Mouse (Mus musculus) hindbrain, embryonic 16.5 days (tissue): Measurements from ENCODE around the gene Spast. TPM values are rescaled to one million over a fixed set of nuclear protein-coding genes. Genes with fewer than 3 reads are reported as not detected.

Experiments
- ATAC-seq: fragments of 200-750 bp; cut with Nextera tagmentation; 2 replicates; pipeline ENCODE4 v1.8.0; 2017; ENCODE audit warnings: moderate TSS enrichment, moderate library complexity
- H3K27ac ChIP-seq: fragments of 300-500 bp; sonication (generic); 2 replicates; pipeline ENCODE4 v1.5.1; 2014; ENCODE audit warnings: low read depth, mild to moderate bottlenecking, control low read depth, low read length, moderate library complexity
- H3K27me3 ChIP-seq: fragments of 300-500 bp; sonication (generic); replicated peaks from 2 replicates; pipeline ENCODE4 v1.6.1; 2014; ENCODE audit warnings: low read length; ENCODE audit not compliant: control insufficient read depth, insufficient read depth
- H3K36me3 ChIP-seq: fragments of 300-500 bp; sonication (generic); 2 replicates; pipeline ENCODE4 v1.6.1; 2014; ENCODE audit warnings: mild to moderate bottlenecking, low read length, moderate library complexity, mixed read lengths; ENCODE audit not compliant: control insufficient read depth, insufficient read depth
- H3K4me1 ChIP-seq: fragments of 300-500 bp; sonication (generic); 2 replicates; pipeline ENCODE4 v1.6.1; 2014; ENCODE audit warnings: low read depth, low read length; ENCODE audit not compliant: control insufficient read depth, insufficient read depth
- H3K4me2 ChIP-seq: fragments of 300-500 bp; sonication (generic); 2 replicates; pipeline ENCODE4 v1.6.1; 2014; ENCODE audit warnings: mild to moderate bottlenecking, low read length, control low read depth, moderate library complexity
- H3K4me3 ChIP-seq: fragments of 300-500 bp; sonication (generic); 2 replicates; pipeline ENCODE4 v1.5.1; 2014; ENCODE audit warnings: mild to moderate bottlenecking, low read length, control low read depth, moderate library complexity
- H3K9ac ChIP-seq: fragments of 300-500 bp; sonication (generic); 2 replicates; pipeline ENCODE4 v1.6.1; 2014; ENCODE audit warnings: low read depth, mild to moderate bottlenecking, control low read depth, low read length, moderate library complexity
- H3K9me3 ChIP-seq: fragments of 300-500 bp; sonication (generic); 2 replicates; pipeline ENCODE4 v1.6.1; 2014; ENCODE audit warnings: mild to moderate bottlenecking, low read length, moderate library complexity; ENCODE audit not compliant: control insufficient read depth
- WGBS: fragments of 180-500 bp; shearing (Covaris S2); extraction: QIAGEN DNeasy Blood & Tissue Kit; methylation state at CpG from one replicate; pipeline ENCODE4 v1.1.7; 2014; 5-methylcytosine and 5-hydroxymethylcytosine counted together
- polyA plus RNA-seq: library from polyadenylated mRNA; unstranded; fragments of >200 nt; fragmentation: Nextera tagmentation; extraction: Ambion mirVana; gene quantifications from 2 replicates; pipeline ENCODE4 v1.2.1, GENCODE M21; 2015

The Spast gene
- polyA plus RNA-seq, 1 experiment from 2014 or later, result 17.3 TPM

- no peaks in the 10 kb centered on the region for H3K27me3 ChIP-seq
- no peak overlapping the region for H3K9ac ChIP-seq
- no peak overlapping the region for H3K27ac ChIP-seq
- ATAC-seq, result no peak
- H3K36me3 ChIP-seq, result peaks cover 31% of the 10 kb centered on the region
- H3K4me3 ChIP-seq, result no peak overlapping the region
- no peak overlapping the region for H3K4me2 ChIP-seq
- no peaks in the 10 kb centered on the region for H3K4me1 ChIP-seq
- no peaks in the 10 kb centered on the region for H3K9me3 ChIP-seq
Observed at GRCm38 (mm10) chr17:74386657-74387056, 47.9 kb downstream of the Spast start.

DNA sequence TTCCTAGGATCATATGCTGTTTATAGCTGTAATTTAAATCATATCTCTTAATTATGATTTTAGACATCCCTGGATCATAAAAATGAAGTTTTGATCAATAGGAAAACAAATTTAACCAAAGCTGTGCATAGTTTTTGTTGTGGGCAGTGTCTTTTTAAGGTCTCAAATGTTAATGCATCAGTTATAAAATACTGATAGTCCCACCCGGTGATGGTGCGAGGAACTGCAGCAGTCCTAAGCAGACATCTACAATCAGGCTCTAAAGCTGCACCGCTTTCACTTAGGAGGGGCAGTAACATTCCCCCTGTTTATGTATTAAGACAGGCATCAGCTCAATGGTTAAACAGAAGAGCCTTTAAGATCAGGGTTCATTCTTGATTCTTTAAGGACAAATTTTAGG, 51.1 kb downstream of the Spast start:
- Histone ChIP-seq H3K27me3 (no peaks in the 10 kb centered on the region), H3K4me2 (no peak overlapping the region), H3K4me1 (peaks cover 2% of the 10 kb centered on the region), H3K9ac (no peak overlapping the region), H3K9me3 (no peaks in the 10 kb centered on the region), H3K36me3 (peaks cover 12% of the 10 kb centered on the region), H3K27ac (no peak overlapping the region), H3K4me3 (no peak overlapping the region)
- no peak for ATAC-seq
- 80% methylated on average over 3 of the region's 3 CpGs for WGBS

DNA sequence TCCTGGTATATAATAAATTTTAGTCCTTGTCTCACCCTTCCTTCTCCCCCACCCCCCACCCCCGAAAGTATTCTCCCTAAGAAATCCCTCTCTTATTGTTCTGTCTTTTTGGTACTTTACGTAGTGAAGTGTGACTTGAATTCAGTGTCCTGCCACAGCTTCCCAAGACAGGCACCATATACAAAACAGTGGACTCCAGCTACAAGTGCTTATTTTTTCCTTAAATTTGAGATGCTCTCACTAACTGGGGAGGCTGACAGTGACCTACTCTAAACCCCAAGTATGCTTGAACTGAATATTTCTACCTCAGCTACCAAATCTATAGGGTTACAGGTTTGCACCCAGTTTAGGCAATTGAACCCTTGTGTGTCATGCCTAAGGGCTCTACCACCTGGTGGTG, 55.6 kb downstream of the Spast start:
- ATAC-seq, result no peak
- Histone ChIP-seq H3K36me3 (no peaks in the 10 kb centered on the region), H3K27ac (no peak overlapping the region), H3K27me3 (no peaks in the 10 kb centered on the region), H3K4me3 (no peak overlapping the region), H3K4me1 (peaks cover 11% of the 10 kb centered on the region), H3K9ac (no peak overlapping the region), H3K9me3 (no peaks in the 10 kb centered on the region), H3K4me2 (no peak overlapping the region)
- 81% methylated on average over 2 of the region's 2 CpGs for WGBS

DNA sequence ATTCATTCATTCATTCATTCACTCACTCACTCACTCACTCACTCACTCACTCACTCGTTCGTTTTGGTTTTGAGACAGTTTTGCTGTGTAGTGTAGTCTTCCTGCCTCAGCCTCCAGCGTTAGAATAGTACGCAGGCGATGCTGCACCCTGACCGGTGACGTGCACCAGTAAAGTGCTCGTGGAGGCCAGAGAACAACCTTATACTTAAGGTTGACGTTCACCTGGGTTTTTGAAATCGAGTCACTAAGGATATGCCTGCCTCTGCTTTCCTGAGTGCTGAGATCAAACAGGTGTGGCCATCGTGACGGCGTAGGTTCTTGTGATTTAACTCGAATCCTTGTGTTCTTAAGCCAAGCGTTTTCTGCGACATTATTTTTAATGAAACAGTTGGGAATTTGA, 56.1 kb downstream of the Spast start:
- Histone ChIP-seq H3K4me3 (peak overlapping the region; percentile 92), H3K36me3 (no peaks in the 10 kb centered on the region), H3K4me2 (peak overlapping the region; percentile 79), H3K4me1 (peaks cover 11% of the 10 kb centered on the region), H3K9ac (peak overlapping the region; percentile 59), H3K9me3 (no peaks in the 10 kb centered on the region), H3K27ac (peak overlapping the region; percentile 56), H3K27me3 (no peaks in the 10 kb centered on the region)
- peak; percentile 31 for ATAC-seq
- 29% methylated on average over 16 of the region's 16 CpGs for WGBS

DNA sequence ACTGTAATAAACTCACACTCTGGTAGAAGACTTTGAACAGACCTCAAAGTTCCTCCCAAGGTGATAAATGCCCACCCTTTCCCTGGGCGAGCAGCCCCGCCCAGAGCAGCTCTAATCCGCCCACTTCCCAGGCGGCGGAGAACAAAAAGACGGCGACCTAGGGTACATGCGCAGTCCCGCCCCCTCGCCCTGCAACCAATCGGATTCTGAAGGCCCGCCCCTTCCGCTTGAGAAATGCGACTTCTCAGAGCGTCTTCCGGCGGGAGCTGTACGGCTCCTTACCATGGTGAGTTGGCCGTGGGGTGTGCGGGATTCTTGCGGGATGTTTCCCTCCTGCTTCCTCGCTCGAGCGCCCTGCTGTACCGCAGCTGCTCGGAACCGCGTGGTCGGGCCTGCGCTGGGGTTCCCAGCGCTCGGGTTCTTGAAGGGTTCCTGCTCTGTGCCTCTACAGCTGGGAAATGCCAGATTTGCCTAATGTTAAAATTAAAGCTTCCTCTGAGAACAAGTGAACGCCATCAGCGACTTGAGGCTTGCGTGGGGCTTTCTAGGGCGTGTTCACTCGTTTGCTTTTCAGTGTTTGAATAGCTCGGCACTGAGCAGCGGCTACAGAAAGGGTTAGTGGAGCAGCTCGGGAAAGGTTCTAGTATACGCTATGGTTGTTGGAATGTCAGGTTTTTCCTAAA, 56.7 kb downstream of the Spast start, which contains the start of gene Slc30a6:
Slc30a6 (plus strand) TSS at position 226 of the 683 bp plus-strand sequence.
- Histone ChIP-seq H3K36me3 (no peaks in the 10 kb centered on the region), H3K27ac (peak within 1 kb of the TSS; percentile 93), H3K4me1 (peaks cover 11% of the 10 kb centered on the region), H3K9ac (peak within 1 kb of the TSS; percentile 94), H3K4me2 (peak within 1 kb of the TSS; percentile 82), H3K27me3 (no peaks in the 10 kb centered on the region), H3K9me3 (no peaks in the 10 kb centered on the region), H3K4me3 (peak within 1 kb of the TSS; percentile 92)
- ATAC-seq, result peak; percentile 99
- WGBS, result under 1% methylated on average over 41 of the region's 41 CpGs

- ATAC-seq, result no peak
- peaks cover under 1% of the 10 kb centered on the region; the same call in 1 of the 2 replicates for H3K36me3 ChIP-seq
- H3K4me3 ChIP-seq, result no peak overlapping the region
- no peaks in the 10 kb centered on the region for H3K9me3 ChIP-seq
- H3K27me3 ChIP-seq, result no peaks in the 10 kb centered on the region
- H3K9ac ChIP-seq, result no peak overlapping the region
- peaks cover 11% of the 10 kb centered on the region for H3K4me1 ChIP-seq
- no peak overlapping the region for H3K27ac ChIP-seq
- peak overlapping the region; percentile 82 for H3K4me2 ChIP-seq
- WGBS, result 77% methylated on average over 4 of the region's 4 CpGs
Observed at GRCm38 (mm10) chr17:74396766-74397165, 58.0 kb downstream of the Spast start.

- Histone ChIP-seq H3K27ac (no peak overlapping the region), H3K4me2 (no peak overlapping the region), H3K4me3 (no peak overlapping the region), H3K4me1 (peaks cover 11% of the 10 kb centered on the region), H3K36me3 (peaks cover 5% of the 10 kb centered on the region; the same call in 1 of the 2 replicates), H3K9me3 (no peaks in the 10 kb centered on the region), H3K9ac (no peak overlapping the region), H3K27me3 (no peaks in the 10 kb centered on the region)
- WGBS, result 85% methylated on average over 2 of the region's 2 CpGs
- ATAC-seq, result no peak
Observed at GRCm38 (mm10) chr17:74397173-74397572, 58.4 kb downstream of the Spast start.

GRCm38 (mm10) chr17:74402486-74403222, 63.9 kb downstream of the Spast start:
- Histone ChIP-seq H3K36me3 (peaks cover 38% of the 10 kb centered on the region), H3K4me2 (no peak overlapping the region), H3K27ac (no peak overlapping the region), H3K4me3 (no peak overlapping the region), H3K4me1 (no peaks in the 10 kb centered on the region), H3K27me3 (no peaks in the 10 kb centered on the region), H3K9ac (no peak overlapping the region), H3K9me3 (no peaks in the 10 kb centered on the region)
- WGBS, result 96% methylated on average over 12 of the region's 12 CpGs
- no peak for ATAC-seq

GRCm38 (mm10) chr17:74406487-74406886, 67.7 kb downstream of the Spast start:
- Histone ChIP-seq H3K4me2 (no peak overlapping the region), H3K27me3 (no peaks in the 10 kb centered on the region), H3K9ac (no peak overlapping the region), H3K9me3 (no peaks in the 10 kb centered on the region), H3K4me3 (no peak overlapping the region), H3K4me1 (no peaks in the 10 kb centered on the region), H3K27ac (no peak overlapping the region), H3K36me3 (peaks cover 44% of the 10 kb centered on the region)
- ATAC-seq, result no peak
- 88% methylated on average over 8 of the region's 8 CpGs for WGBS
